Mouse (Mus musculus): ENCODE measurements around the gene 4921507P07Rik. TPM values are rescaled to one million over a fixed set of nuclear protein-coding genes. Genes with fewer than 3 reads are reported as not detected.
"Not testable (repeated sequence)": the region's sequence is repeated elsewhere in the genome, so short reads cannot be mapped to it uniquely, and the experiment has no call there.

Gene 4921507P07Rik
- 0.49 and 0.69 TPM in 2 replicates for polyA plus RNA-seq (2016; fragmentation: Nextera tagmentation; extraction: Ambion mirVana)

DNA sequence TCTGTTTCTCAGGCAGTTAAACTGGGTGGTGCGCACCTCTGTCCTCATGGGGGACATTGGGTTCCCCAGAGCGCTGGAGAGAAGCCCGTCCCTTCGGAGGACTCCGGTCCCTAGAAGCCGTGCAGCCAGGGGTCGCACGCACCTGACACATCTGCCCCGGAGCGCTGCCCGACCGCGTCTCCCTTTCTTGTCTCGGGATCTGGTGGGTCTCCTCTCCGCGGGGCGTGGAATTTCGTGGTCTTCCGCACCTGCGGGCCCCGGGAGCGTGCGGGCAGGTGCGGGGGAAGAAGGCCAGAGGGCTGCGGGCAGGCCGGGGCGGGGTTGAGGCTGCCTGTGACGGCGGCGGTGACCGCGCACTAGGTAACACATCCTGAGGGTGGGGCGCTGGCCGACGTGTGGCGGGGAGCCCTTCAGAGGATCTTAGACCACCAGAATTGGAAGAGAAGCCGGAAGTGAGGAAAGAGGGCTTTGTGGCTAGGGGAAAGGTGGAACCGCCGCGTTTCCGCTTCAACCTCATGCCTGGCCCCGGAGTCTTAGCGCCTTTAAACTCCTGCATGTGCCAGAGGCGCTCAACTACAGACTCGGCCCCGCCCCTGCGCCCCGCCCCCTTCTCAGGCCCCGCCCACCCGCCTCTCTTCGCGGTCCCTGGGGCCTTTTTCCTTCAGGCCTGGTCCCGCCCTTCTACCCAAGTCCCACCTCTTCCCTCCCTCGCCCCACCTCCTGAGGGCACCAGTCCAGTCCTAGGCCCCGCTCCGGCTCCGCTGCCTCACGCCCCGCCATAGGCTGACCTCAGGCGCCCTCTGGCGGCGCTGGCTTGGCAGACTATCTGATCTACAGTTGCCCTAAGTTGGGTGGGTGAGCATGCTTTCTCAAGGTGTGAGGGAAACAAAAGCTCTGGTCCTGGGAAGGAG is at the start of gene 4921507P07Rik:
TSS of gene 4921507P07Rik (minus strand) at position 332 of the 911 bp plus-strand sequence.
- Histone ChIP-seq H3K4me1 (peaks cover 18% of the 10 kb centered on the region), H3K27ac (replicated peaks) (peak within 1 kb of the TSS; percentile 82), H3K9me3 (0 out of 2 replicates have a peak, but pooled peaks cover 4% of the 10 kb centered on the region), H3K36me3 (replicated peaks) (0 out of 2 replicates have a peak, but pooled peaks cover 7% of the 10 kb centered on the region), H3K27me3 (replicated peaks; ENCODE audit: low read depth, poor library complexity, severe bottlenecking) (peaks cover 22% of the 10 kb centered on the region), H3K4me3 (peak within 1 kb of the TSS; percentile 73)
- under 1% methylated on average over 62 of the region's 62 CpGs for WGBS
- peak; percentile 97 for DNase-seq (ENCODE audit: low spot score)

DNA sequence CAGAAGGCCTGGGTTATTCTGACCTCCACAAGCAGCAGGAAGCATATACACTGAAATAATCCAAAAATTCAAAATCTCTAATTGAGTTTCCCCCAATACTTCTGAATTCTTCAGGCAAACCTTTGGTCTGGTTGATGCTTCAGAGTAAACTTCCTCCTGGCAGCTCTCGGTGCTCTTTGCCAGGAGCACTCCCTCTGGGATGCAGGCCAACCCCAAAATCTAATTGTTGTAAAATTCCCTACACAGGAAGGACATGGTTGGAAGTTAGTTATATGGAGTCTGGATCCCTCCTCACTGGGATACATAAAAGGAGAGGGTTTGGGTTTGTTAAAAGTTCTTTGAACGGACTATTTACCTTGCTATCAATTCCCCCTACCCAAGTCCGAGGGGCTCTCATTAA is 48.3 kb upstream of the 4921507P07Rik start:
- Histone ChIP-seq H3K27ac (replicated peaks) (no peak overlapping the region), H3K9me3 (no peaks in the 10 kb centered on the region), H3K36me3 (replicated peaks) (no peaks in the 10 kb centered on the region), H3K27me3 (replicated peaks; ENCODE audit: low read depth, poor library complexity, severe bottlenecking) (0 out of 2 replicates have a peak, but pooled peaks cover 4% of the 10 kb centered on the region), H3K4me1 (peaks cover 39% of the 10 kb centered on the region), H3K4me3 (no peak overlapping the region)
- WGBS: 76% methylated on average over 3 of the region's 3 CpGs
- DNase-seq (ENCODE audit: low spot score): no peak

- Histone ChIP-seq H3K4me1 (peaks cover 33% of the 10 kb centered on the region), H3K36me3 (replicated peaks) (no peaks in the 10 kb centered on the region), H3K27me3 (replicated peaks; ENCODE audit: low read depth, poor library complexity, severe bottlenecking) (0 out of 2 replicates have a peak, but pooled peaks cover 4% of the 10 kb centered on the region), H3K27ac (replicated peaks) (0 out of 2 replicates have a peak overlapping the region, but pooled peaks have one; percentile 30), H3K9me3 (no peaks in the 10 kb centered on the region), H3K4me3 (no peak overlapping the region)
- DNase-seq (ENCODE audit: low spot score): peak; percentile 67
- WGBS: 47% methylated on average over 5 of the region's 5 CpGs
Observed at GRCm38 (mm10) chr6:50641898-50642297, 45.5 kb upstream of the 4921507P07Rik start.

GRCm38 (mm10) chr6:50640377-50640776 is 43.9 kb upstream of the 4921507P07Rik start:
- H3K27ac ChIP-seq (replicated peaks): no peak overlapping the region
- H3K27me3 ChIP-seq (replicated peaks; ENCODE audit: low read depth, poor library complexity, severe bottlenecking): 0 out of 2 replicates have a peak, but pooled peaks cover 4% of the 10 kb centered on the region
- peaks cover 27% of the 10 kb centered on the region for H3K4me1 ChIP-seq
- no peak overlapping the region for H3K4me3 ChIP-seq
- no peaks in the 10 kb centered on the region for H3K9me3 ChIP-seq
- no peak for DNase-seq (ENCODE audit: low spot score)
- 80% methylated on average over 4 of the region's 4 CpGs for WGBS
- H3K36me3 ChIP-seq (replicated peaks): no peaks in the 10 kb centered on the region

- H3K36me3 ChIP-seq (replicated peaks): no peaks in the 10 kb centered on the region
- WGBS: 79% methylated on average over 2 of the region's 2 CpGs
- no peak overlapping the region for H3K4me3 ChIP-seq
- H3K27me3 ChIP-seq (replicated peaks; ENCODE audit: low read depth, poor library complexity, severe bottlenecking): 0 out of 2 replicates have a peak, but pooled peaks cover 4% of the 10 kb centered on the region
- no peaks in the 10 kb centered on the region for H3K9me3 ChIP-seq
- no peak for DNase-seq (ENCODE audit: low spot score)
- H3K27ac ChIP-seq (replicated peaks): no peak overlapping the region; the same call in 1 of the 2 replicates
- H3K4me1 ChIP-seq: peaks cover 27% of the 10 kb centered on the region
Observed at GRCm38 (mm10) chr6:50639656-50640055, 43.2 kb upstream of the 4921507P07Rik start.

GRCm38 (mm10) chr6:50626170-50626569 is 29.7 kb upstream of the 4921507P07Rik start:
- H3K4me3 ChIP-seq; DNase-seq (ENCODE audit: low spot score); H3K4me1 ChIP-seq; H3K27ac ChIP-seq (replicated peaks); H3K27me3 ChIP-seq (replicated peaks; ENCODE audit: low read depth, poor library complexity, severe bottlenecking); H3K9me3 ChIP-seq; H3K36me3 ChIP-seq (replicated peaks): not testable (repeated sequence)
- WGBS: 70% methylated on average over 2 of the region's 2 CpGs

DNA sequence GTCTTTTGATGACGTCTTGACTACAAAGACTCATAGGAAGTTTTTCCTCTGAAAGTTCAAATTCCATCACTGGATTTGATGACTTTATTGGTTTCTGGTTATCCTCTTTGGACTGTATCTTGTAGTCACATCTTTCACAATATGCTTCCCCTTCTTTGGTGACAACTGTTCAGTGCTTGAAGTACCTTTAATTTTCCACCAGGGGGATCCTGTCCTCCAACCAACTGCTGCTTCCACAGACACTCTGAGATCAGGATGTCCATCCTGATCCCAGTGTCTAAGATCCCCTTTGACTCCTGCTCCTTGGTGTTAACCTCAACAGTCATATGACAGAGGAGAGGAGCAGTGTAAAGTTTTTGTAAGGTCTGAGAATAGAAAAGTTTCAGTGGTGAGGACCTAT is 21.8 kb upstream of the 4921507P07Rik start:
- not testable (repeated sequence) for H3K36me3 ChIP-seq (replicated peaks); H3K27ac ChIP-seq (replicated peaks); H3K27me3 ChIP-seq (replicated peaks; ENCODE audit: low read depth, poor library complexity, severe bottlenecking); H3K4me1 ChIP-seq; H3K4me3 ChIP-seq; DNase-seq (ENCODE audit: low spot score); H3K9me3 ChIP-seq
- WGBS: 91% methylated on average over 1 of the region's 1 CpGs

DNA sequence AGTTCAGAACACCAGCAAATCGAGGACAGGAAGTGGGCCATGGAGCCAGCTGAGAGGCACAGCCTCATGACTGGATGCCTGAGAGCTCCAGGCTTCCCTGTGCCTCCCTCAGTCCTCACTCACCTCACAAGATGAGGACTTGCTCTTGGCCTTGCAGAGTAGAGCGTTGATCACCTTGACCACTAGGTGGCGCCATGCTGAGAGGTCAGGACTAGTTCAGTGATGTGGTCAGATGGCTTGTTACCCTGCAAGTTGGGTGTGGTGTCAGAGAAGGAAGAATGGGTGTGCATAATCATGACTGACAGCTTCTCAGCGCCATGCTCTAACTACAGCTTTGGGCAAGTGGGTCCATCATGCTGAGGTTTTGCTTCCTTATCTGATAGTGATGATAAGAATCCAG is 5.2 kb upstream of the 4921507P07Rik start:
- WGBS: 33% methylated on average over 4 of the region's 4 CpGs

DNA sequence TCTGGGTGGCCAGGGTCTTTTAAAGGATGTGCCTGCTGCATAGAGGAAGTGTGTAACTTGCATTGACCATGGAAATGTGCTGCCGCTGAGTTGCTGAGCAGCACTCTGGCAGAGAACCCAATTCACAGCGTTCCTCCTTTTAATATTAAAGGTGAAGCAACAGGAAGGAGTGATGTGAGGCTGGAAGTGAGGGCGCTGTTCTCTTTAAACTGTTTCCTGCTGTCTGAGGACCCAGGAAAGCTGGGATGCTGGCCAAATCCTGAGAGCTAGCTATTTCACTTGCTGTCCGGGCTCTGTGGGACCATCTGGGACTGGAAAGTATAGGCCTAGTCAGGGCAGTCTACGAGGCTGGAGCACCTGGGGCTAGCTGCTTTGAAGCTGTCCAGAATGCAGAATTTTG is 2.1 kb upstream of the 4921507P07Rik start:
- H3K4me3 ChIP-seq: no peak overlapping the region
- H3K27me3 ChIP-seq (replicated peaks; ENCODE audit: low read depth, poor library complexity, severe bottlenecking): peaks cover 22% of the 10 kb centered on the region
- 0 out of 2 replicates have a peak, but pooled peaks cover 4% of the 10 kb centered on the region for H3K9me3 ChIP-seq
- H3K27ac ChIP-seq (replicated peaks): no peak overlapping the region
- H3K4me1 ChIP-seq: peaks cover 18% of the 10 kb centered on the region
- H3K36me3 ChIP-seq (replicated peaks): 0 out of 2 replicates have a peak, but pooled peaks cover 7% of the 10 kb centered on the region
- WGBS: 76% methylated on average over 5 of the region's 5 CpGs
- DNase-seq (ENCODE audit: low spot score): no peak

More for the DNA sequence above, 5.2 kb upstream of the 4921507P07Rik start:
- DNase-seq (ENCODE audit: low spot score): peak; percentile 68
- Histone ChIP-seq H3K4me3 (no peak overlapping the region), H3K36me3 (replicated peaks) (no peaks in the 10 kb centered on the region), H3K4me1 (peaks cover 12% of the 10 kb centered on the region), H3K9me3 (no peaks in the 10 kb centered on the region), H3K27me3 (replicated peaks; ENCODE audit: low read depth, poor library complexity, severe bottlenecking) (peaks cover 4% of the 10 kb centered on the region; the same call in 1 of the 2 replicates), H3K27ac (replicated peaks) (no peak overlapping the region)

DNA sequence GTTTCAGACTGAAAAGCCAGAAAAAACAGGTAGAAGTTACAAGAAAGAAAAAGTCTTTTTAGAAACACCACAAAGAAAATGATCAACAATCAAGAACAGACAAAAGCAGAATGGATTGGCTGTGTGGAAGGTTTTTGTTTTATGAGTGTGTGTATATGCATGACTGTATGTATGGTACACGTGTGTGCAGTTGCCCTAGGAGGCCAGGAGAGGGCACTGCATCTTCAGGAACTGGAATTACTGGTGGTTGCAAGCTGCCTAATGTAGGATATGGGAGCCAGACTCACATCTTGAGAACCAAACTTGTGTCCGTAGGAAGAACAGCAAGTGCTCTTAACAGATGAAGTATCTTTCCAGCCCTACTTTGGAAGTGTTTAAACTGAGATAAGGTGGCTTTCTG is 2.1 kb downstream of the 4921507P07Rik start:
- Histone ChIP-seq H3K9me3 (0 out of 2 replicates have a peak, but pooled peaks cover 4% of the 10 kb centered on the region), H3K4me3 (no peak overlapping the region), H3K36me3 (replicated peaks) (0 out of 2 replicates have a peak, but pooled peaks cover 7% of the 10 kb centered on the region), H3K27ac (replicated peaks) (no peak overlapping the region), H3K4me1 (peaks cover 18% of the 10 kb centered on the region), H3K27me3 (replicated peaks; ENCODE audit: low read depth, poor library complexity, severe bottlenecking) (peaks cover 22% of the 10 kb centered on the region)
- DNase-seq (ENCODE audit: low spot score): no peak
- WGBS: 89% methylated on average over 2 of the region's 2 CpGs

DNA sequence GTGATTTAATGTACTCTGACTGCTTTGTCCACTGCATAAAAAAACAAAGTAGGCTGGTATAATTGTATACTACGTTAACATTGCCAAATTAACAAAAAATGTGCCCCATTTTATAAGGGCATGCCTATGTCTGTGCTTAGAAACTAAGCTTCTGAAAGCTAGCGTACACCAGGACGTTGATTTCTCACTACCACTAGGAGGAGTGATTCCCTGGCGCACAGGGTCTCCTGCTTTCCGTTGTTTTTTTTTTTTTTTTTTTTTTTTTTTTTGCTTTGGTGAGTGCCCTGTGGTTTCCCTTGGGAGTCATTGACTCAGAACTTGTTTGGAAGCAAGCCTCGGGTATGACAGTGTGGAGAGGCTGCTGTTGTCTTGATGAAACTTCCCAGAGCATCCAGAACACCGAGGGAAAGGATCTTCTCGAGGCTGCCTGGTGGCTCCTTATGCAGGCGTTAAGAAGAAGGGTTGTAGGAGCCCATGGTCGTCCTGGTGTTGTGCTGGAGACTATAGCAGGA is 3.0 kb downstream of the 4921507P07Rik start:
- DNase-seq (ENCODE audit: low spot score): no peak
- Histone ChIP-seq H3K36me3 (replicated peaks) (0 out of 2 replicates have a peak, but pooled peaks cover 7% of the 10 kb centered on the region), H3K27ac (replicated peaks) (no peak overlapping the region), H3K27me3 (replicated peaks; ENCODE audit: low read depth, poor library complexity, severe bottlenecking) (peaks cover 22% of the 10 kb centered on the region), H3K4me3 (no peak overlapping the region), H3K9me3 (0 out of 2 replicates have a peak, but pooled peaks cover 4% of the 10 kb centered on the region), H3K4me1 (peaks cover 18% of the 10 kb centered on the region)
- 66% methylated on average over 10 of the region's 10 CpGs for WGBS

GRCm38 (mm10) chr6:50590234-50590633 is 6.2 kb downstream of the 4921507P07Rik start:
- no peak for DNase-seq (ENCODE audit: low spot score)
- Histone ChIP-seq H3K36me3 (replicated peaks) (0 out of 2 replicates have a peak, but pooled peaks cover 7% of the 10 kb centered on the region), H3K4me1 (peaks cover 5% of the 10 kb centered on the region; the same call in 1 of the 2 replicates), H3K4me3 (no peak overlapping the region), H3K27ac (replicated peaks) (no peak overlapping the region), H3K9me3 (0 out of 2 replicates have a peak, but pooled peaks cover 4% of the 10 kb centered on the region), H3K27me3 (replicated peaks; ENCODE audit: low read depth, poor library complexity, severe bottlenecking) (peaks cover 6% of the 10 kb centered on the region)
- WGBS: 96% methylated on average over 3 of the region's 3 CpGs

Measured in embryonic facial prominence, embryonic 10.5 days (tissue).